In the genomic region with DNA sequence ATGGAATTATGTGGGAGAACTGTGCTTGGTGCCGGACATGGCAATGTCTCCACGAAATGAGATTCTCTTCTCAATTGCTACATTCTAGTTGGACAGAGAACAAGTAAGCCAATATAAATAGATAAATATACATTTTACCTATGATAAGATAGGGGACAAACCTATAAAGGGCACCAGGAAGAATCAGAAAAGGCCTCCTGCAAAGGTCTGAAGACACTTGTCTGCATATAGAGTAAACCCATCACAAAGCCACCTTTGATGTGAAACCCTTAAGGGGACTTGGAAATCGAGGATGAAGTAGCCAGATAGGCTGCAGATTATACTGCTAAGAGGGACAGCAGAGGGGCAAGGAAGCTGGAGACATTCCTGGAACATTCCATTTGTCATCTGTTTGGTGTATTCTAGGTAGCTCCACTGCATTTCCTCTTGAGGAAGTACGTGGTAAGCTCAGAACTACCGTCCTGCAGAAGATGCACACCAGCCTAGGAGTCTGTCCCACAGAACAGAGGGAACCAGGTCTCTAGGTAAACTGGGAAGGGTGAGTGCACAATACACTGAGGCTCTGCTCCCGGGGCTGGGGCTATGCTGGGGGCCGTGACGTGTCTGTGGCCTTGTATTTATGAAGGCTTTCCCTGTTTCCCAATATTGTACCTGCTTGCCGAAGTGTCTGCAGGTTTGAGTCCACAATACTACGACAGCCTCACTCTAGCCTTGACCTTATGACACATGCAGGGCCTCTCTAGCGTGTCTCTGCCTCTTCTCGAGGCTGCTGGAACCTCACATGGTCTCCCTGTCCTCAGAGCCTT, we compare ENCODE assay signal across 8 mouse cellular contexts. TPM values are rescaled to one million over a fixed set of nuclear protein-coding genes. Genes with fewer than 3 reads are reported as not detected.
DNase-seq lines count a peak whose midpoint lies in the region; ATAC-seq and TF ChIP-seq lines count a peak whose summit lies in the region.

No protein-coding gene starts in this region.

- no peak for TF ChIP-seq CTCF in spleen, adult 2 months (IDR thresholded peaks at IDR 0.05; ENCODE audit: extremely low read depth, insufficient read depth, insufficient read length, insufficient replicate concordance)
- TF ChIP-seq CTCF in lung, adult 2 months (IDR thresholded peaks at IDR 0.05; ENCODE audit: insufficient read depth, low read length): no peak

- peak overlapping the region; percentile 88 for H3K4me2 ChIP-seq in limb, embryonic 14.5 days (replicated peaks; ENCODE audit: low read depth, low read length, severe bottlenecking)
- H3K4me2 ChIP-seq in stomach, embryonic 16.5 days (ENCODE audit: low read depth, low read length): peak overlapping the region; percentile 70

- H3K9me3 ChIP-seq in limb, embryonic 14.5 days (ENCODE audit: control insufficient read depth, low read length): no peaks in the 10 kb centered on the region
- no peaks in the 10 kb centered on the region for H3K9me3 ChIP-seq in stomach, embryonic 16.5 days (replicated peaks; ENCODE audit: control insufficient read depth, low read length)

- no peak for ATAC-seq in cerebellum, adult (ENCODE audit: insufficient number of reproducible peaks, low FRiP score, low TSS enrichment)
- ATAC-seq in limb, embryonic 14.5 days (ENCODE audit: low FRiP score, low read depth): no peak
- no peak for ATAC-seq in stomach, embryonic 16.5 days (ENCODE audit: insufficient read depth, low FRiP score)

- peaks cover 20% of the 10 kb centered on the region; the same call in 1 of the 2 replicates for H3K4me1 ChIP-seq in spleen, adult 2 months (ENCODE audit: control insufficient read depth, insufficient read depth, insufficient read length)
- peaks cover 19% of the 10 kb centered on the region for H3K4me1 ChIP-seq in limb, embryonic 14.5 days (ENCODE audit: control insufficient read depth, insufficient read depth, low read length)
- peaks cover 49% of the 10 kb centered on the region for H3K4me1 ChIP-seq in stomach, embryonic 16.5 days (ENCODE audit: control insufficient read depth, insufficient read depth, low read length)
- H3K4me1 ChIP-seq in lung, adult 2 months (ENCODE audit: control insufficient read depth, insufficient read depth, low read length): peaks cover 29% of the 10 kb centered on the region

- DNase-seq in cerebellum, adult 11-12 months: peak; percentile 60
- no peak for DNase-seq in spleen, adult 2 months (ENCODE audit: low read depth in 1 of 2, low spot score in 2 of 2)
- DNase-seq in spleen, adult 18-20 months: no peak
- DNase-seq in limb, embryonic 14.5 days (ENCODE audit: low spot score): no peak
- DNase-seq in gastrocnemius, postnatal 4 days (ENCODE audit: low spot score in 2 of 2): no peak
- DNase-seq in lung, adult 2 months: no peak

- H3K4me3 ChIP-seq in spleen, adult 2 months (ENCODE audit: extremely low read depth, insufficient read depth, insufficient read length): no peak overlapping the region
- peak overlapping the region; percentile 89 for H3K4me3 ChIP-seq in limb, embryonic 14.5 days (replicated peaks; ENCODE audit: low read length)
- peak overlapping the region; percentile 86 for H3K4me3 ChIP-seq in stomach, embryonic 16.5 days (replicated peaks; ENCODE audit: low read length)
- no peak overlapping the region for H3K4me3 ChIP-seq in lung, adult 2 months (replicated peaks; ENCODE audit: extremely low read depth, low read depth, low read length)

- TF ChIP-seq POLR2A in spleen, adult 2 months (IDR thresholded peaks at IDR 0.05; ENCODE audit: low read depth, low read length): no peak
- no peak for TF ChIP-seq POLR2A in limb, embryonic 14.5 days (IDR thresholded peaks at IDR 0.05; ENCODE audit: borderline replicate concordance, extremely low read depth, insufficient read depth, insufficient read length)
- TF ChIP-seq POLR2A in lung, adult 2 months (IDR thresholded peaks at IDR 0.05; ENCODE audit: borderline replicate concordance, extremely low read depth, low read depth, low read length): no peak

- no peak overlapping the region for H3K9ac ChIP-seq in limb, embryonic 14.5 days (ENCODE audit: low read depth, low read length, severe bottlenecking)
- H3K9ac ChIP-seq in stomach, embryonic 16.5 days (ENCODE audit: low read length): peak overlapping the region; percentile 73

- 67% methylated on average over 12 of the region's 12 CpGs for WGBS in spleen, adult 2 months
- WGBS in limb, embryonic 14.5 days: 81% methylated on average over 12 of the region's 12 CpGs
- WGBS in stomach, embryonic 16.5 days: 70% methylated on average over 12 of the region's 12 CpGs
- 63% methylated on average over 12 of the region's 12 CpGs for WGBS in lung, adult 2 months

- H3K27me3 ChIP-seq in spleen, adult 2 months (ENCODE audit: control insufficient read depth, insufficient read depth, low read length): no peaks in the 10 kb centered on the region
- no peaks in the 10 kb centered on the region for H3K27me3 ChIP-seq in limb, embryonic 14.5 days (ENCODE audit: control insufficient read depth, insufficient read depth, low read length)
- no peaks in the 10 kb centered on the region for H3K27me3 ChIP-seq in stomach, embryonic 16.5 days (ENCODE audit: control insufficient read depth, insufficient read depth, low read length)

- peak overlapping the region; percentile 82 for H3K27ac ChIP-seq in spleen, adult 2 months (ENCODE audit: insufficient read depth, low read length)
- H3K27ac ChIP-seq in limb, embryonic 14.5 days (replicated peaks; ENCODE audit: low read depth, low read length): peak overlapping the region; percentile 84; the same call in 1 of the 2 replicates
- peak overlapping the region; percentile 88 for H3K27ac ChIP-seq in stomach, embryonic 16.5 days (ENCODE audit: low read length)

- H3K36me3 ChIP-seq in spleen, adult 2 months (ENCODE audit: control insufficient read depth, insufficient read depth, low read length): no peaks in the 10 kb centered on the region
- no peaks in the 10 kb centered on the region for H3K36me3 ChIP-seq in limb, embryonic 14.5 days (ENCODE audit: control insufficient read depth, insufficient read depth, low read length)
- H3K36me3 ChIP-seq in stomach, embryonic 16.5 days (ENCODE audit: control insufficient read depth, insufficient read depth, low read length): no peaks in the 10 kb centered on the region

RNA-seq across cellular contexts. Expression of a gene that starts 1.0 kb away (rescaled TPM):
- 85.2 and 102 TPM in 2 replicates for polyA plus RNA-seq in spleen, adult 2 months (2012; rRNA removed)
- polyA plus RNA-seq in limb, embryonic 14.5 days (2012; rRNA removed): 137 and 158 TPM in 2 replicates
- polyA plus RNA-seq in limb, embryonic 14.5 days (2014; fragmentation: Nextera tagmentation; extraction: Ambion mirVana): 269 and 270 TPM in 2 replicates
- polyA plus RNA-seq in stomach, embryonic 16.5 days (2015; fragmentation: Nextera tagmentation; extraction: Ambion mirVana): 267 and 298 TPM in 2 replicates
- total RNA-seq in gastrocnemius, postnatal 4 days (2021): 100 to 1,000 TPM; 183 to 193 TPM
- 102 and 135 TPM in 2 replicates for polyA plus RNA-seq in lung, adult 2 months (2012; rRNA removed)

RNA-seq across cellular contexts. Expression of a gene that starts 28.4 kb away (rescaled TPM):
- polyA plus RNA-seq in spleen, adult 2 months (2012; rRNA removed): 13.2 TPM in 1 of 2 replicates, not detected in the other
- polyA plus RNA-seq in limb, embryonic 14.5 days (2012; rRNA removed): 6.1 and 11.0 TPM in 2 replicates
- polyA plus RNA-seq in limb, embryonic 14.5 days (2014; fragmentation: Nextera tagmentation; extraction: Ambion mirVana): 7.5 and 16.3 TPM in 2 replicates
- polyA plus RNA-seq in stomach, embryonic 16.5 days (2015; fragmentation: Nextera tagmentation; extraction: Ambion mirVana): 9.2 TPM in 1 of 2 replicates, not detected in the other
- total RNA-seq in gastrocnemius, postnatal 4 days (2021): 10 to 100 TPM; 20.3 to 22.9 TPM
- polyA plus RNA-seq in lung, adult 2 months (2012; rRNA removed): 11.3 and 11.6 TPM in 2 replicates

RNA-seq across cellular contexts. Expression of a gene that starts 55.8 kb away (rescaled TPM):
- polyA plus RNA-seq in spleen, adult 2 months (2012; rRNA removed): 68.5 and 161 TPM in 2 replicates
- polyA plus RNA-seq in limb, embryonic 14.5 days (2012; rRNA removed): 29.7 and 36.0 TPM in 2 replicates
- polyA plus RNA-seq in limb, embryonic 14.5 days (2014; fragmentation: Nextera tagmentation; extraction: Ambion mirVana): 20.6 and 27.4 TPM in 2 replicates
- 0.69 and 0.92 TPM in 2 replicates for polyA plus RNA-seq in stomach, embryonic 16.5 days (2015; fragmentation: Nextera tagmentation; extraction: Ambion mirVana)
- total RNA-seq in gastrocnemius, postnatal 4 days (2021): 10 to 100 TPM; 25.7 to 35.7 TPM
- 295 and 767 TPM in 2 replicates for polyA plus RNA-seq in lung, adult 2 months (2012; rRNA removed)

RNA-seq across cellular contexts. Expression of a gene that starts 56.7 kb away (rescaled TPM):
- 90.7 and 126 TPM in 2 replicates for polyA plus RNA-seq in spleen, adult 2 months (2012; rRNA removed)
- 58.9 and 76.0 TPM in 2 replicates for polyA plus RNA-seq in limb, embryonic 14.5 days (2012; rRNA removed)
- 37.2 and 39.3 TPM in 2 replicates for polyA plus RNA-seq in limb, embryonic 14.5 days (2014; fragmentation: Nextera tagmentation; extraction: Ambion mirVana)
- polyA plus RNA-seq in stomach, embryonic 16.5 days (2015; fragmentation: Nextera tagmentation; extraction: Ambion mirVana): 35.7 and 36.8 TPM in 2 replicates
- 10 to 100 TPM; 27.4 to 28.0 TPM for total RNA-seq in gastrocnemius, postnatal 4 days (2021)
- polyA plus RNA-seq in lung, adult 2 months (2012; rRNA removed): 113 and 138 TPM in 2 replicates

Comparison
In these comparisons a context has a peak if more than half of its experiments do, and no peak if none do; other contexts are left out.
1. H3K4me3 ChIP-seq: peak in limb, embryonic 14.5 days (single experiment) and stomach, embryonic 16.5 days (single experiment); none in spleen, adult 2 months (single experiment) and lung, adult 2 months (single experiment).
2. RNA of a gene that starts 55.8 kb away (polyA plus RNA-seq): 295 to 767 TPM in lung, adult 2 months, 68.5 to 161 TPM in spleen, adult 2 months and 20.6 to 36.0 TPM in limb, embryonic 14.5 days; 0.69 to 0.92 TPM in stomach, embryonic 16.5 days; every median in the first group is over 10 times any median in the second.
3. Peak in every context shown above with its lines, with median percentiles within 50 percentile points of each other: H3K27ac ChIP-seq.